Comparison of ENCODE assay signal across 8 mouse cellular contexts in the genomic region with DNA sequence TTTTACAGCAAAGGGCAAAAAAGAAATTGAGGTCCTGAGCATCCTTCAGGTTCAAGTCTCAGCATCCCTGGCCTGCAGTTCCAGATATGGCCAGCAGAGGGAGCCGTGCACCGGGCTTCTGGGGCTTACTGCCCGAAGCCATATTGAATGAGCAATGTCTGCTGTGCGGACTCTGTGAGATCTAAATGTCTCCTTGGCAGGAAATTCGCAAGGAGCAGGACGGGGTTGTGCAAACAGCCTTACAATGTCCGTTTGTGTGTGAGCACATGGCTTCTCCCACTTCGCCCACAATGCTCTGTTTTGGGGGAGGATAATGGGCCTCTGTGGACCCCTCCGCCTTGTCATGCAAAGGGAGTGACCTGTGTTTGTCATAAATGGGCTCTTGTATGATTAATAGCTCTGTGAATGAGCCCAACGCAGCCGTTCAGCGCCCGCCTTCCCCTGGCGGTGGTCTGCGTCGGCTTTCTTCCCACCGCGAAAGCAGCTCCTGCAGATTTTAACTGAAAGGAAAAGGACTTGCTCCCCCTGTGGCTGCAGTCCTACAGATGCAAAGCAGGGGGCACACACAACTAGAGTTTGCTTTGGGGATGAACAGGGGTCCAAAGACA.
DNase-seq lines count a peak whose midpoint lies in the region; ATAC-seq and TF ChIP-seq lines count a peak whose summit lies in the region.

No protein-coding gene starts in this region.

- peaks cover 27% of the 10 kb centered on the region for H3K4me1 ChIP-seq in forebrain, embryonic 16.5 days (replicated peaks; ENCODE audit: control insufficient read depth, insufficient read depth, low read length)
- no peaks in the 10 kb centered on the region; the same call in none of the 2 replicates for H3K4me1 ChIP-seq in liver, postnatal 0 days (ENCODE audit: insufficient read depth)
- peaks cover 15% of the 10 kb centered on the region for H3K4me1 ChIP-seq in neural tube, embryonic 15.5 days

- peak overlapping the region; percentile 87 for H3K27ac ChIP-seq in forebrain, embryonic 16.5 days (ENCODE audit: low read length)
- H3K27ac ChIP-seq in liver, postnatal 0 days (ENCODE audit: low read depth): no peak overlapping the region
- H3K27ac ChIP-seq in neural tube, embryonic 15.5 days (replicated peaks): peak overlapping the region; percentile 90

- 6% methylated on average over 18 of the region's 18 CpGs for WGBS in forebrain, embryonic 16.5 days
- WGBS in liver, postnatal 0 days (ENCODE audit: insufficient replicate concordance): 18% methylated on average over 18 of the region's 18 CpGs
- WGBS in neural tube, embryonic 15.5 days: 14% methylated on average over 18 of the region's 18 CpGs

- H3K27me3 ChIP-seq in forebrain, embryonic 16.5 days (replicated peaks; ENCODE audit: control insufficient read depth, insufficient read depth, low read length): no peaks in the 10 kb centered on the region
- no peaks in the 10 kb centered on the region for H3K27me3 ChIP-seq in liver, postnatal 0 days (ENCODE audit: insufficient read depth, low read length)
- H3K27me3 ChIP-seq in neural tube, embryonic 15.5 days (replicated peaks): no peaks in the 10 kb centered on the region

- H3K4me3 ChIP-seq in forebrain, embryonic 16.5 days (replicated peaks; ENCODE audit: low read length): peak overlapping the region; percentile 29
- no peak overlapping the region for H3K4me3 ChIP-seq in liver, postnatal 0 days (ENCODE audit: low read depth, low read length)
- H3K4me3 ChIP-seq in neural tube, embryonic 15.5 days (replicated peaks): peak overlapping the region; percentile 33

- no peaks in the 10 kb centered on the region for H3K9me3 ChIP-seq in forebrain, embryonic 16.5 days (ENCODE audit: control insufficient read depth, low read length)
- H3K9me3 ChIP-seq in liver, postnatal 0 days (ENCODE audit: low read length): no peaks in the 10 kb centered on the region
- H3K9me3 ChIP-seq in neural tube, embryonic 15.5 days (replicated peaks): no peaks in the 10 kb centered on the region

- peak overlapping the region; percentile 45 for H3K4me2 ChIP-seq in forebrain, embryonic 16.5 days (ENCODE audit: low read length)
- peak overlapping the region; percentile 68 for H3K4me2 ChIP-seq in liver, postnatal 0 days (ENCODE audit: low read depth, low read length)
- H3K4me2 ChIP-seq in neural tube, embryonic 15.5 days: peak overlapping the region; percentile 58

- no peak for TF ChIP-seq EP300 in liver, postnatal 0 days (IDR thresholded peaks at IDR 0.05; ENCODE audit: low read depth)

- intact Hi-C loops in heart, postnatal 25 days (cut with DNase I): loop anchor here (1.0 to 5.0 kb wide), 4 partner anchors 73 to 891 kb away; a partner anchor contains a TSS

- ATAC-seq in forebrain, embryonic 16.5 days: peak; percentile 87
- ATAC-seq in liver, postnatal 0 days: peak; percentile 67
- ATAC-seq in neural tube, embryonic 15.5 days (ENCODE audit: low FRiP score): peak; percentile 87

- H3K36me3 ChIP-seq in forebrain, embryonic 16.5 days (ENCODE audit: control insufficient read depth, insufficient read depth): no peaks in the 10 kb centered on the region
- H3K36me3 ChIP-seq in liver, postnatal 0 days (replicated peaks; ENCODE audit: insufficient read depth, low read length): no peaks in the 10 kb centered on the region
- no peaks in the 10 kb centered on the region for H3K36me3 ChIP-seq in neural tube, embryonic 15.5 days

- peak; percentile 81 for DNase-seq in ES-CJ7 (ENCODE audit: low read depth, low spot score)
- DNase-seq in cerebellum, adult 11-12 months: peak; percentile 78
- peak; percentile 53 for DNase-seq in heart, postnatal 25 days (ENCODE audit: low spot score)
- peak; percentile 90 for DNase-seq in layer of hippocampus, adult 11-12 months (ENCODE audit: low spot score)
- peak; percentile 87 for DNase-seq in liver, postnatal 0 days
- DNase-seq in testis, postnatal 14 days (ENCODE audit: low spot score): peak; percentile 82

- peak overlapping the region; percentile 52 for H3K9ac ChIP-seq in forebrain, embryonic 16.5 days (replicated peaks; ENCODE audit: low read depth, low read length)
- no peak overlapping the region for H3K9ac ChIP-seq in liver, postnatal 0 days (replicated peaks)
- peak overlapping the region; percentile 46; the same call in 1 of the 2 replicates for H3K9ac ChIP-seq in neural tube, embryonic 15.5 days (replicated peaks)

- peak; percentile 98 for TF ChIP-seq CTCF in liver, postnatal 0 days (IDR thresholded peaks at IDR 0.05; ENCODE audit: low read depth)
